Mouse (Mus musculus) fat pad, adult 2 months (tissue): ENCODE measurements at regions not wholly inside any gene's neighbourhood (a gene's known extent, or its start where the extent isn't known, plus 50 kb on each side); places are given as distances from the start of the nearest gene placed in this dataset.
"Not testable (repeated sequence)": the region's sequence is repeated elsewhere in the genome, so short reads cannot be mapped to it uniquely, and the experiment has no call there.

ENCODE experiments used
- DNase-seq: peaks from one replicate; pipeline ENCODE4 v3.0.0-alpha.2; 2011; ENCODE audit warnings: low read depth, low spot score; ENCODE audit errors: extremely low read depth

- DNase-seq: no peak
Observed at GRCm38 (mm10) chr6:89125916-89126315, 223.9 kb downstream of the Tpra1 start.

- DNase-seq: not testable (repeated sequence)
Observed at GRCm38 (mm10) chr6:89128141-89128540, 226.1 kb downstream of the Tpra1 start.

DNA sequence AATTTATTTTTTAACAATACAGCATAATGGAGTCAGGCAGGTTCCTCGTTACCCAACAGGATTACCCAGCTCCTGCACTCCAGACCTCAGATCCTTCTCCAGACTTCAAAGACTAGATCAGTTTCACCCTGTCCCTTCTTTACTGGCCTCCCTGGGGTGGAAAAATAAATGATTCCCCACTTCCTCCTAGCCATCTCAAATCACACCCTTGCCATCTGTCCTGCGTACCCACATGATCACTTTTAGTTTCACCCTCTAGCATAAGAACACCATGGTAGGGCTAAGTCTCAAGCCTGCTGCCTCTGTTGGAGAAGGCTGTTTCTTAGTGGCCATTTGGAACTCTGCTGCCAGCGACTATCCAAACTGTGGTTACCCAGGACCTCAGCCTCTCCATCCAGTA is 222.0 kb downstream of the Plxna1 start:
- no peak for DNase-seq

GRCm38 (mm10) chr6:89153027-89153662 is 209.3 kb downstream of the Plxna1 start:
- DNase-seq: no peak

GRCm38 (mm10) chr6:89157501-89157900 is 204.9 kb downstream of the Plxna1 start:
- no peak for DNase-seq

DNA sequence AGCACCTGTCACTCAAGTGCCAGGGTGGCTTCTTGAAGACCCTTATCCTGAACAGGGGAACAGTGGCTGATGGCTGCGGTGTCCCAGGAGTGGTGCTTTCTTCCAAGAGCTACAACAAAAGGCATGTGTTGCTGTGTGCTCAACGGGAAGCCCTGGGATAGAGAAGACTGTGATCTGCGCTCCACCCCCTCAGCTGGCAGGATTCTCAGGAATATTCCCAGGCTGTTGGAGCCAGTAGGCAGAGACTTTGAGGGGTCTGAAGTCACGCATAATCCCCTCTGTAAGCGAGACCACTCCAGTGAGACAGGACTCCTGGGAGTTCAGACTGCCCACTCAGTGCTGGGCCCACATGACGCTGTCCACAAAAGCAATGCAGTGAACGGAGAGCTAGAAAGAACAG is 202.4 kb downstream of the Plxna1 start:
- no peak for DNase-seq

DNA sequence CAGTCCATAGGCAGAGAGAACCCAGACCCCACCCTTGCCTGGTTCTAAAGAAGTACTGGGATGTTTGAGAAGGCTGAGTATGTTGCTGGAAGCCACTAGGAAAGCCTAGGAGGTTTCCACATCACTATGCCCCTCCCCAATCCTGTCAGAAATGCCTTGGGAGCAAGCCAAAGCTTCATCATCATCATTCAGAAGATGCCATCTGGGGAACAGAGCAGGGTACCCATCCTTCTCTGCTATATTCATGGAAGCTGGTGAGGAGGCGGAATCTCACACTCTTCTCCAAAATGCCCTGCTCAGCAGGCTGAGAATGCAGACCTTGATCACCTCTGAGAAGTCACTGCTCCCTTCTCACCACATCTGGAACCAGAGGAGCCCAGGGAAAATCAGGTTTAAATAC is 200.7 kb downstream of the Plxna1 start:
- DNase-seq: no peak

DNA sequence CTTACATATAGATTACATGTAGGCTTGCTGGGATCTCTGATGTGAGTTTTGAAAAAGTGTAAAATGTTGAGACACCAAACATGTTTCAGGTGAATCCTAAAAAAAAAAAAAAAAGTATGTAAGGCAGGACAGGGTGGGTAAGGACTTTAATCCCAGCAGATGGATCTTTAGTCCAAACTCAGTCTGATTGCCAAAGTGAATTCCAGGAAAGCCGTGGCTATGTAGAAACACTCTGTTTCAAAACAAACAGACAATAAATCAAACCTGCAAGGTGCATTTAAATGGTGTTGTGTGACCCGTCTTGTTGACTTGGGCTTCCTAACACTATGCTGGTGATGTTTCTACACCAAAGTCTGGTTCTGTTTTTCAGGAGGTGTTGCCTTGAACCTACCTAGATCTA is 192.9 kb downstream of the Plxna1 start:
- DNase-seq: peak; percentile 18

DNA sequence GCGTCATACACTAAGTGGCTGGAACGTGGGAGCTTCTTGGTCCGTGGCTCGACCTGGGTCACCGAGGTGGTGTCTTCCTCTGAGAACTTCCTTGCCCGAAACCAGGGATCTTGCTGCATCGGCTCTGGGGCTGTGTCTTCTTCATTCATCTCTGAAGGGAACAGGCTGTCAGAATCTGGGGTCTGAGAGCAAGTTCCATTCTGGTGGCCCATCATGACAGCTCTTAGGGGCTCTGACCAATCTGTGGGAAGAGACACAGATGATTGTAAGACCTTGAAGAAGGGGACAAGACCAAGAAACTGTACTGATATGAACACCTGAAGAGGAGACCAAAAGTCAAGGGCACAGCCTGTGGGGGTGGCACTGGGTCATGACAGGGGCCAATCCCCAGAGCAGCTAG is 177.5 kb downstream of the Plxna1 start:
- DNase-seq: not testable (repeated sequence)

- DNase-seq: not testable (repeated sequence)
Observed at GRCm38 (mm10) chr6:89200514-89201284, 161.7 kb downstream of the Plxna1 start.

DNA sequence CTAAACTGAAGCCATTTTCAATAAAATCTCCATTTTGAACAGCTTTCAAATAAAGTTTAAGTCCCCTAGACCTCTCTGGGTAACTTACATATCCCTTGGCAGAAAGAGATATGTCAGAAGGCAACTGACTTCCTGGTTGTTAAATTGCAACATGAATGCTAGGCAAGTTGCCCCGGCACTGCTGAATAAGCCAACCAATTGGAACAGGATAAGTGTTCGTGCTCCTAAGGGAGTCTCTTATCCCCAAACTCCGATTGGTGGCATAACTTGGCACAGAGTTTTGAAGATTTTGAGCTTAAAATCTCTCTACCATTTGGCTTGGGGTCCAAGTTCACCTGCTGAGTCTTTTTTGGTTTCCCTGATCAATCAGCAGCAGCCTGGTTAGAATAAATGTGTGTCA is 147.4 kb downstream of the Plxna1 start:
- DNase-seq: no peak

DNA sequence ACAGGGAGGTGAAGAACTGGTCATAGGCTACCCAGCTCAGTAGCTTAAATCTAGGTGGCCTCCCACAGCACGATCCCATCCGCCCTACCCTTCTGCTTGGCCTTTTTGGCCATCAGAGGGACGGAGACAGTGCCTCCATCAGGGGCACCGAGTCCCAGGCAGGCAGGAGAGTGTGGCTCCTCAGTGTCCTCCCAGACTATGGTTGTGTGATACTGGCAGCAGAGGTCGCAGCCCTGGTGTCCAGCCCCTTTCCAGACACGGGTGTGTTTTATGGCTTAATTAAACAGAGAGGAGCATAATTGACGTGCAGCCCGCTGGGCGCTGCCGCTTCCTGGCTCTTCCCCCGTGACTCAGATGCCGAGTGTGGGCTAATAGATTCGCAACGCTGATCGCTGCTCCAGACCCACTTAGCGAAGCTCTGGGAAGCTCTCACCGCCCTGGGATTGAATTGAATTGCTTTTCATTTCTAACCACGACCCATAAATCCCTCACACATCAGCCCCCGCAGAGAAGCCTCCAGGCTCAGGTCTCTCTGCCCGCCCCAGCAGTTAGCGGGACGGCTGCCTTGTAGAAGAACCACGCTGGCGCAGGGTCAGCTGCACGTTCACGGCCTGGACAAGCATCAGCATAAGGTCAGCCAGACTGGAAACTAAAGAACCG is 126.9 kb downstream of the Plxna1 start:
- DNase-seq: no peak

- no peak for DNase-seq
Observed at GRCm38 (mm10) chr6:89236226-89236625, 126.2 kb downstream of the Plxna1 start.

DNA sequence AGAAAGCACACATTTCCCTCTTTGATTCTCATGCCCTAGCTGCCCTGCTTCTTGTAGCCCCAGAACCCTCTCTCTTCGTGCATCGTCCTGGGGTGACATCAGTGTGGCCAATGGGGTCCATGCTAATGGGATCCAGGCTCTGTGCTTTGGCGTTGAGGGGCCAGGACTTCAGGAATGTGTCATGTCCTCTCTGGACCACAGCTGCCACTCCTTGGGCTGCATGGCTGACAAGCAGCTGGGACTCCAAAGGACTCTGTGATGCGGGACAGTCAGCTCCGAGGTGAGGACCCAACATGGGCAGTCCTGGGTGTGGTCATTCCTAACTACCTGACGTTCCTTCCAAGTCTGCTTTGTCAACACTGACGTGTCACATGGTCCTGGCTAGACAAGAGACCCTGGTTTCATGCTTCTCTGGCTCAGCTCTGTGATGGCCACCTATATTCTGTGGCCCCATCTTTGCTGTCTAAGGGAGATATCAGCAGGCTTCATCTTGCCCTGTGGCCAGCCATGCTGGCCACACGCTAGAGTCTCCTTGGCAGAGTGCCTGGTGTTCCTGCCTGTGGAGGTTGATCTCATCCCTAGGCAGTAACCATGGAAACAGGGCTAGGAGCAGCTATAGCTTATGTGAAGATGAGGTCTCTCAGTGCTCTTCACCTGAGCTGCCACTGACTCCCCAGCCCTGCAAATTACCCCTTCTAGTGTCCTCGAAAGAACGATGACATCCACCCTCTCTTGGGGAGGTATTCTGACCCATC is 125.4 kb downstream of the Plxna1 start:
- no peak for DNase-seq

GRCm38 (mm10) chr6:89238871-89239270 is 123.5 kb downstream of the Plxna1 start:
- no peak for DNase-seq

GRCm38 (mm10) chr6:89239511-89239910 is 122.9 kb downstream of the Plxna1 start:
- no peak for DNase-seq

DNA sequence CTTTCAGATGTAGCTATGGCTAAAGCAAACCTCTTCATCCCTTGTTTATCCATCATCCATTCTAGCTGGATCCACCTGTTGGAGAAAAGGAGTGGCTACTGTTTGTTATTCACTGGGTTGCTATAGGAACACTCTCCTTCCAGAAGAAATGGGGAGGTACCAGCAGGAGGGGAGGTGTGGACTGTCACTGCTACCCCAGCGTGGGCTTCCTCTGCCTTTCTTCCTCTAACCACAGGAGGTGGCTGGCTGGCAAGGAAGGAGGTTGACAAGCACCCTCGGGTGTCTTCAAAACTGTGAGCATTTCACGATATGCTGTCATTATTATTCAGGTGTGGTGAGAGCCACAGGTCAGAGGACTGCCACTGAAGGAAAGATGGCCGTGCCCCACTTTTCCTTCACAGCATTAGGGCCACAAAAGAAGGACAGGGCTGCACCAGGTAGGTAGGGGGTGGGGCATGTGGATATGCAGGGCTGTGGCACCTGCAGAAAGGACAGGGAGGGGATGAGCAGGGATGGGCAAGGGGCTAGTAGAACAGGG is 122.2 kb downstream of the Plxna1 start:
- no peak for DNase-seq

GRCm38 (mm10) chr6:89242371-89243288 is 119.8 kb downstream of the Plxna1 start:
- DNase-seq: no peak

DNA sequence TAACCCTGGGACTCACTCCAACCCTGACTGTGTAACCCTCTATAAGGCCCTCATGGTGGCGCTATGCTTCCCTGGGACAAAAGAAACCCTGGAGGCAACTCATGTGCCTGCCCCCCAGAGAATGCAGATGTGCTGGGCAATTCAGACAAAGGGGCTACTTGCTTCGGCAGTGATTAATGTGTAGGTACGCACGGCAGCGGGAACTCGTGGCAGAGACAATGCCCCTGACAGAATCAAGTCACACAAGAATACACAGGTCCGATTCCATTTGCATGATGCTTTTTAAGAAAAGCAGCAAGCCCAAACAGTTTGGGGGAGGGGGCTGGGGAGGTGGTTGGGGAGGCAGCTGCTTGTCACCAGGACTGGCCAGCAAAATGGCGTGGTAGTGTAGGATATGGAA is 116.9 kb downstream of the Plxna1 start:
- DNase-seq: no peak

DNA sequence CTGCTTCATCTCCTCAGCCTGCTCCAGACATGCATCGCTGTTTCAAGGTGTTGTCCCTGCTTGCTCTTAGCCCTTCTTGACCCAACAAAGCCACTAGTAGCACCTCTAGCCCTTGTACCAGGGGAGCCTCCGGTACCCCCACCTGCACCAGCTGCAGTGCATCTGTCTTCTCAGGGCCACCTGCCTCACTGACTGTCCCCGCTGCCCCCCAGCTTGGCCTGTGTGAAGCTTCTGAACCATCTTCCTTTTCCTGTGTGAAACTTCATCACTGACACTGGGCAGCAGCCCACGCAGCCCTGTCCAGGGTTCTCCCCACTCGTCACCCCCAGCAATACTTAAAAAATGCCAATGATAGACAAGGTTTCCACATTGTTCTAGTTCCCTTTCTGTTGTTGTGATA is 116.2 kb downstream of the Plxna1 start:
- no peak for DNase-seq
